Mouse (Mus musculus) ES-CJ7 (cell line): ENCODE data around the gene Mefv.

Experiments used
- DNase-seq: peaks from one replicate; pipeline ENCODE4 v3.0.0; 2011; ENCODE audit warnings: low read depth, low spot score

Gene Mefv

GRCm38 (mm10) chr16:3717980-3718379 lies at the start of gene Mefv:
TSS of gene Mefv (minus strand) at chr16:3718097.
- DNase-seq, result no peak

- DNase-seq, result no peak
Measured at GRCm38 (mm10) chr16:3748976-3749375, 31.1 kb upstream of the Mefv start.

GRCm38 (mm10) chr16:3745656-3746055 lies 27.8 kb upstream of the Mefv start:
- DNase-seq, result no peak

- DNase-seq, result no peak
Measured at GRCm38 (mm10) chr16:3744186-3744700, 26.3 kb upstream of the Mefv start.

- peak; percentile 99 for DNase-seq
Measured at GRCm38 (mm10) chr16:3743503-3744185, 25.7 kb upstream of the Mefv start, which contains the start of gene Zfp263. TSS of gene Zfp263 (plus strand) at chr16:3744093.

- no peak for DNase-seq
Measured at GRCm38 (mm10) chr16:3742466-3742865, 24.6 kb upstream of the Mefv start.

- no peak for DNase-seq
Measured at GRCm38 (mm10) chr16:3733198-3733732, 15.4 kb upstream of the Mefv start.

GRCm38 (mm10) chr16:3732612-3733011 lies 14.7 kb upstream of the Mefv start:
- DNase-seq, result no peak

GRCm38 (mm10) chr16:3727980-3728720 lies 10.3 kb upstream of the Mefv start:
- DNase-seq, result no peak

GRCm38 (mm10) chr16:3723231-3723630 lies 5.3 kb upstream of the Mefv start:
- no peak for DNase-seq

GRCm38 (mm10) chr16:3714731-3715130 lies 3.2 kb downstream of the Mefv start:
- no peak for DNase-seq

- no peak for DNase-seq
Measured at GRCm38 (mm10) chr16:3706680-3707079, 11.2 kb downstream of the Mefv start.

- no peak for DNase-seq
Measured at GRCm38 (mm10) chr16:3700893-3701292, 17.0 kb downstream of the Mefv start.

- DNase-seq, result no peak
Measured at GRCm38 (mm10) chr16:3699281-3699680, 18.6 kb downstream of the Mefv start.

- peak; percentile 67 for DNase-seq
Measured at GRCm38 (mm10) chr16:3689608-3690007, 28.3 kb downstream of the Mefv start.
